Mouse (Mus musculus) embryonic fibroblast, embryonic 13.5 days (primary cell): ENCODE results near the gene Nod1. TPM values are rescaled to one million over a fixed set of nuclear protein-coding genes. Genes with fewer than 3 reads are reported as not detected.
A peak's percentile ranks its signal among the peaks of the same experiment; 100 is the strongest.

Experiments
- H3K27ac ChIP-seq: 2 replicates; pipeline ENCODE4 v1.5.1; 2012; ENCODE audit warnings: low read length, control low read depth, inconsistent platforms; ENCODE audit not compliant: insufficient read depth
- H3K4me1 ChIP-seq: 2 replicates; pipeline ENCODE4 v1.6.1; 2011; ENCODE audit warnings: low read length; ENCODE audit not compliant: control insufficient read depth, insufficient read depth
- H3K4me3 ChIP-seq: 2 replicates; pipeline ENCODE4 v1.5.1; 2011; ENCODE audit warnings: mild to moderate bottlenecking, control low read depth, low read length; ENCODE audit not compliant: insufficient read depth
- CTCF ChIP-seq: IDR thresholded peaks from 2 replicates; pipeline ENCODE4 v1.5.1; 2011; ENCODE audit warnings: mild to moderate bottlenecking, control low read depth, low read length, moderate library complexity, borderline replicate concordance; ENCODE audit not compliant: insufficient read depth
- POLR2A ChIP-seq: IDR thresholded peaks from 2 replicates; pipeline ENCODE4 v1.6.1; 2011; ENCODE audit warnings: low read depth, mild to moderate bottlenecking, control low read depth, low read length, moderate library complexity
- polyA plus RNA-seq: library from polyadenylated mRNA; stranded (reverse); fragments of >200 nt; gene quantifications from 2 replicates; pipeline ENCODE4 v1.2.4, GENCODE M21; 2011; ENCODE audit warnings: low read depth; ENCODE audit not compliant: missing spikeins, insufficient read length

Gene Nod1
- polyA plus RNA-seq, 1 experiment: 5.9 TPM

DNA sequence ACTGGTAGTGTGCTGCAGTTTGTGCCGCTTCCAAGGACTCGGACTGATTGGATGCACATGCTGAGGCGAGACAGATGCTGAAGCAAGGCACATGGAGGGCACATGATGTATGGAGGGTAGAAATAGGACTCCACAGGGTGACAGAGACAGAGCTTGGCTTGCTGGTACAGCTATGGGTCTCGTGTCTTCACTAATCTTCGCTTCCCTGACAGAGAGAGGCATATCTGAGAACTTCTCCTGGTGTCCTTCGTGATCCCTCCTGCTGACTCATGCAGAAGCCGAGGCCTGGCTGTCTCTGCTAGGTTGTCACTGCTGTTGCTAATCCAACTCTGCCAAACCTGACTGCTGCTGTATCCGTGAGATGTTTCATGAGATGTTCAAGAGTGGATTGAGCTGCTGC, 36.0 kb upstream of the Nod1 start:
- Histone ChIP-seq H3K4me3 (no peak overlapping the region), H3K4me1 (no peaks in the 10 kb centered on the region), H3K27ac (no peak overlapping the region)
- TF ChIP-seq POLR2A (no peak), CTCF (no peak)

DNA sequence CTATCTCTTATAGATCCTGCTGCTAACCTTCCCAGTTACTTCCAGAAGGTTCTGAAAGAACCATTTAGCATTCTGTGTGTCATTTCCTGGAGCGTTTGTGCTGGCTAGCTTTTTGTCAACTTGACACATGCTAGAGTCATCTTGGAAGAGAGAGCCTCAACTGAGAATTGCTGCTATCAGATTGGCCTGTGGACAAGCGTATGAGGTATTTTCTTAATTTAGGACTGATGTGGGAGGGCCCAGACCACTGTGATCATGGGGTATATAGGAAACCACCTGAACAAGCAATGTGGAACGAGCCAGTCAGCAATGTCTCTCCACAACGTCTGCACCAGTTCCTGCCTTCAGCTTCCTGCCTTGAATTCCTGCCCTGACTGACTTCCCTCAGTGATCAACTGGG, 31.1 kb upstream of the Nod1 start:
- no peaks in the 10 kb centered on the region for H3K4me1 ChIP-seq
- no peak for TF ChIP-seq POLR2A
- no peak for TF ChIP-seq CTCF
- H3K27ac ChIP-seq: no peak overlapping the region
- H3K4me3 ChIP-seq: no peak overlapping the region

DNA sequence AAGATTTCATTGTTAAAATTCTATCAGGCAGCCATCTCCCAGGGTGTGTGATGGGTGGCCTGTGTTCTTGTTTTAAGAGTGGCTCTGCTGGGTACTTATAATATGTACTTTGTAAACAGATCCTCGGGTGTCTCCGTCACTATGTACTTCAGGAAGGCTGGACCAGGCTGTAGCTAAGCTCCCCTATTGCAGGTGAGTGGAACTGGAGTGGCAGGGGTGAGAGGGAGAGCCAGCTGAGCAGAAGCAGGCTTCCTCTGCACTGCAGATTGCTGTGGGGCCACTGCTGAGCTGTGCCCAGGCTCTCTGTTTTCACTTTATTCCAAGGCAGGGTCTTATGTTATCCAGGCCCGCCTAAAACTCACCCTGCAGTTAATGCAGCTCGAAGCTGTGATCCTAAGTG, 30.0 kb upstream of the Nod1 start:
- no peak overlapping the region for H3K4me3 ChIP-seq
- H3K27ac ChIP-seq: no peak overlapping the region
- H3K4me1 ChIP-seq: no peaks in the 10 kb centered on the region
- TF ChIP-seq CTCF (no peak), POLR2A (no peak)

DNA sequence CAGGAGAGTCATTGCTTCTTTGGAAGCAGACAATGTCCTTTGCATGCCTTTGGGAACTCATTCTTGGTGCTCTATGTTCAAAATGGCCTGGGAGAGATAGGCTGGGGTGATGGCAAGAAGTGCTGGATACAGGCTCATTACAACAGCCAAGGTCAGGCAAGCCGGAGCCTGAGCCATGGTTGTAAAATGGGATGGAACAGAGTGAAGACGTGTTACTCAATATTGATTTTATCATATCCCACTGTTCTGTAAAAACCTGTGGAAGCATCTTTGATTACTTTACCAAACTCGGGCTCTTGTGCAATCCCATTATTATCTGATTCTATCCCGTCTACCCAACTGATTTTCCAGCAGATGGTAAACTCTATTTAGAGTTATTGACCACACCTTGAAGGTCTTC, 28.9 kb upstream of the Nod1 start:
- TF ChIP-seq POLR2A (no peak), CTCF (no peak)
- Histone ChIP-seq H3K4me3 (no peak overlapping the region), H3K4me1 (no peaks in the 10 kb centered on the region), H3K27ac (no peak overlapping the region)

DNA sequence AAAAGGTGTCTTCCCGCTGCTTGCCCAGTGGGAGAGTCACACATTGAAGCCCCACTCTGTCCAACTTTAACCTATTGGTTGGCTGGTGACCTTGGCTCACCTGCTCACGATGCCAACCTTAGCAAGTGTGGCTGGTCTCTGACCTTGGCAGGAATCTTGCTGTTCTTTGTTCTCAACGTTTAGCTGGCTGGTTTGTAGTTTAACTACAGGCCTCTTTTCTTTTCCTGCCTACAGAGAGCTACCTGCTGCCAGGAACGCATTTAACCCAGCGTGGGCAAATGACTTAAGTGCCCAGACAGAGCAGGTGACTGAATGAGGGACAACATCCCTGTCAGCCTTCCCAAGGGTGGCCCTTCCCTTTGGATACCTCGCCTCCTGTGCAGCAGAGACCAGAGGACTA, 25.3 kb upstream of the Nod1 start:
- no peak for TF ChIP-seq POLR2A
- TF ChIP-seq CTCF: no peak
- Histone ChIP-seq H3K4me3 (no peak overlapping the region), H3K4me1 (no peaks in the 10 kb centered on the region), H3K27ac (no peak overlapping the region)

DNA sequence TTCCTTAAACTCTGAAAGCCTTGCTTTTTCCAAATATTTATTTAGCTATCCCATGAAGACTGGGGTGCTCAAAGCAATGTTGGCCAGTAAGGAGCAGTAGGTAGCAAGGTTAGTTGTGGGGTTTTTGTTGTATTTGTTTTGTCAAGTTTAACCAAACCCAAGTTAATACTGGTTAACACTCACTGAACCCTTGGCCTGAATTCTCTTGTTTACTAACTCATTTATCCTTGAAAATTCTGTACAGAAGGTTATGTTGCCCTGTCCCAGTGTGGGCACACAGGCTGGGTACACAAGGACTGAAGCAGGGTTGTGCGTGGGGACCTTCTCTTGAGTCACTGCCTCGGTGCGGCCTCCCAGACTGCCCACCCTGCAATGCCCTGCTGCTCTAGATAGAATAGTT, 23.9 kb upstream of the Nod1 start:
- Histone ChIP-seq H3K27ac (no peak overlapping the region), H3K4me1 (no peaks in the 10 kb centered on the region), H3K4me3 (no peak overlapping the region)
- no peak for TF ChIP-seq CTCF
- no peak for TF ChIP-seq POLR2A

DNA sequence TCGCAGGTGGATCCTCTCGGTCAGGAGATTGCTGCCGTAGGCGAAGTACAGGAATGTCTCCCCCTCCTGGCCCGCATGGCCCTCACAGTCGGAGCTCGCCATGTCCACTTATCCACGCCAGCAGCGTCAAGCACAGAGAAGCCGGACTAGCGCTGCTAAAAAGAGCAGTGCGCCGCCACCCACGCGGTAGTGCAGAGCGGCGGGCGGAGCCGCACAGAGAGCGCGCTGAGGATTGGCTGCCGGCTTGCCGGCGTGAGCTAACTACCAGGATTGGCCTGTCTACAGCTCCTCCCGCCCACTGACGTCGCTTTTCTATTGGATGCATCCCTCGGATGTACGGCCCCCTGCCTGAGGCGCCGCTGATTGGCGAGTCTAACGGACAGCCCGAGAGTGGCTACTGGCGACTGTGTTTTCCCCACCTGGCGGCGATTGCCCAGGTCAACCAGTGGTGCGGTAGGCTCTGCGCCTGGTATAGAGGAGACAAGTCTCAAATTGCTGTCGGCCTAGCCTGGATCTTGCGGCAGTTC, 20.4 kb upstream of the Nod1 start, which contains the start of gene Ggct:
Ggct (minus strand) TSS at position 217 of the 527 bp plus-strand sequence.
- peak; percentile 84 for TF ChIP-seq CTCF
- TF ChIP-seq POLR2A: peak; percentile 80
- H3K4me1 ChIP-seq: no peaks in the 10 kb centered on the region
- H3K27ac ChIP-seq: no peak within 1 kb of the TSS
- H3K4me3 ChIP-seq: peak within 1 kb of the TSS; percentile 54

DNA sequence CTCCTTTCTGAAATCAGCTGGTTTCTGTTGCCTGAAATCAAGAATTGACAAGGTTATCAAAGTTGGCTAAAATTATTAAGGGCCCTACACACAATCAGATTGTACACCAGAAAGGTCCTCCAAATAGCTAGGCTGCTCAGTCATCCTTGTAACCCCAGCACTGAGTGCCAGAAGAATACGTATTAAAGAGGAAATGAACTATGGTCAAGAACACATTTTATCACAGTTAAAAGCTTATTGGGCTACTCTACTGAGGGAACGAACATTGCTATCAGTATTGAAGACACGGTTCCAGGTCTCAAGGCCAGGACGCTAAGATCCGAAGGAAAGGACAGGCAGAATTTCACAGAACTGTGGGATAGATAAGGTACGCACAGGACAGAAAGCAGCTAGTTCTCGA, 19.7 kb upstream of the Nod1 start:
- H3K4me3 ChIP-seq: peak overlapping the region; percentile 54
- no peak for TF ChIP-seq CTCF
- TF ChIP-seq POLR2A: no peak
- H3K27ac ChIP-seq: no peak overlapping the region
- H3K4me1 ChIP-seq: no peaks in the 10 kb centered on the region

DNA sequence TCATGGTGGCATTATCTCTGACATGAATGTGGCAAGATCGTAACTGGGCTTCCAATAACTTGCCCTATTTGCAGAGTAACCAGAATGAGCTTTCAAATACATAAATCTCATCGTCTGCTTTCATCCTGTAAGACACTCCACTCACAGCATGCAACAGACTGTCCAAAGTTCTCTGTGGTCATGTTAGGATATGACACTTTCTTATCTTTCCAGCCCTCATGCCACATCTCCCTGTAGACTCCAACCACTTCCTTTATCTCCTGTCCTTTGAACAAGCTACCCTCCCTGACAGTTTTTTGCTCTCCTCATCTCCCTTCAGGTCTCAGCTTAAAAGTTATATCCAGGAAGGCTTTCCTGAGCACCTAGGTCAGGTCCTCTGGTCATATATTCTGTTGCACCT, 18.8 kb upstream of the Nod1 start:
- Histone ChIP-seq H3K27ac (no peak overlapping the region), H3K4me1 (no peaks in the 10 kb centered on the region), H3K4me3 (no peak overlapping the region)
- no peak for TF ChIP-seq CTCF
- TF ChIP-seq POLR2A: no peak

DNA sequence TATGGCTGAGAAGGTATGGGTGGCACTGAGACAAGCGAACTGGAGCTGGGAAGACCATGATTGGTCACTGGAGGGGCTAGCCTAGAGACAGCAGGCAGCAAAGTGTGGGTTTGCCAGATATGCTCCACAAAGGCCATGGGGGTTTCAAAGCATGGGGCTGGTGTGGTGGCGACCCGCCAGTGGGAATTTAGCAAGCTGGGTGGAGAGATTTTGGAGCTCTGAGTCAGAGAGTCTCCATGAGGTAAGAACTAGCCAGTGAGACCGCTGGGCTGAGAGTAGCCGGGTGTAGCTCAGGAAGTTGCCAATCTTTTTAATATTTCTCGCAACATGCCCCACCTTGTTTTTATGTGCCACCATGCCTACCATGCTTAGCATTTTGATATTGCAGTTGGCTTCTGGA, 15.7 kb upstream of the Nod1 start:
- TF ChIP-seq CTCF (no peak), POLR2A (no peak)
- no peak overlapping the region for H3K4me3 ChIP-seq
- H3K4me1 ChIP-seq: no peaks in the 10 kb centered on the region
- no peak overlapping the region for H3K27ac ChIP-seq

DNA sequence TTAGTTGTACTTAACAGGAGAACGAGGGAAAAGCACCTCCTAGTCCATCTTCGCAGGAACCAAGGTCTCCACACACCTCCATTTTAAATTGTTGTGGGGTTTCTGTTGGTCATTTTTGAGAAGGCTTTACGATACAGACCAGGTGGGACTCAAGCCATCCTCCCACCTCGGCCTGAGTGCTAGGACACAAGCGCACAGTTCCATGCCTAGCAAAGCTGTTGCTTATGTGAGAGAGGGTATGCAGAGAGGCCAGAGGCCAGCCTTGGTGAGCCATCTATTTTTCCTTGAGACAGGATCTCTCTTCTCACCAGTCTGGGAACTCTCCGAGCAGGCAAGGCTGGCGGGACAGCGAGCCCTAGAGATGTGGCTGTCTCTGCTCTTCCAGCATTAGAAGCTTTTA, 11.7 kb upstream of the Nod1 start:
- H3K4me3 ChIP-seq: no peak overlapping the region
- no peak for TF ChIP-seq POLR2A
- no peak for TF ChIP-seq CTCF
- no peaks in the 10 kb centered on the region for H3K4me1 ChIP-seq
- H3K27ac ChIP-seq: no peak overlapping the region
